Mouse (Mus musculus) lung, embryonic 14.5 days (tissue): ENCODE data around the gene Slc9a5. TPM values are rescaled to one million over a fixed set of nuclear protein-coding genes. Genes with fewer than 3 reads are reported as not detected.

Experiments used
- ATAC-seq: fragments of 200-750 bp; cut with Nextera tagmentation; 2 replicates; pipeline ENCODE4 v1.8.0; 2017; ENCODE audit warnings: mild to moderate bottlenecking, moderate TSS enrichment, moderate library complexity; ENCODE audit not compliant: insufficient read depth
- DNase-seq: peaks from one replicate; pipeline ENCODE4 v3.0.0-alpha.2; 2015
- H3K27ac ChIP-seq: fragments of 300-500 bp; sonication (generic); 2 replicates; pipeline ENCODE4 v1.5.1; 2014; ENCODE audit warnings: low read depth, mild to moderate bottlenecking, moderate library complexity
- H3K27me3 ChIP-seq: fragments of 300-500 bp; sonication (generic); 2 replicates; pipeline ENCODE4 v1.6.1; 2014; ENCODE audit warnings: low read length, control low read depth; ENCODE audit not compliant: insufficient read depth
- H3K36me3 ChIP-seq: fragments of 300-500 bp; sonication (generic); 2 replicates; pipeline ENCODE4 v1.6.1; 2014; ENCODE audit warnings: control low read depth; ENCODE audit not compliant: insufficient read depth
- H3K4me1 ChIP-seq: fragments of 300-500 bp; sonication (generic); 2 replicates; pipeline ENCODE4 v1.6.1; 2014; ENCODE audit warnings: antibody characterized with exemption, control low read depth; ENCODE audit not compliant: insufficient read depth
- H3K4me2 ChIP-seq: fragments of 300-500 bp; sonication (generic); 2 replicates; pipeline ENCODE4 v1.6.1; 2014; ENCODE audit warnings: mild to moderate bottlenecking
- H3K4me3 ChIP-seq: fragments of 300-500 bp; sonication (generic); 2 replicates; pipeline ENCODE4 v1.5.1; 2014; ENCODE audit warnings: low read depth, low read length
- H3K9ac ChIP-seq: fragments of 300-500 bp; sonication (generic); 2 replicates; pipeline ENCODE4 v1.6.1; 2014
- H3K9me3 ChIP-seq: fragments of 300-500 bp; sonication (generic); 2 replicates; pipeline ENCODE4 v1.6.1; 2016; ENCODE audit warnings: low read depth, low read length, control low read depth
- CTCF ChIP-seq: IDR thresholded peaks from 2 replicates; pipeline ENCODE4 v1.5.1; 2016; ENCODE audit warnings: antibody characterized with exemption, low read depth
- WGBS: fragments of 180-500 bp; shearing (Covaris S2); extraction: QIAGEN DNeasy Blood & Tissue Kit; methylation state at CpG from one replicate; pipeline ENCODE4 v1.1.7; 2014; 5-methylcytosine and 5-hydroxymethylcytosine counted together
- polyA plus RNA-seq: library from polyadenylated mRNA; unstranded; fragments of >200 nt; fragmentation: Nextera tagmentation; extraction: Ambion mirVana; gene quantifications from 2 replicates; pipeline ENCODE4 v1.2.1, GENCODE M21; 2014

Gene Slc9a5
- polyA plus RNA-seq, 1 experiment from 2014 or later: 10.9 TPM

- Histone ChIP-seq H3K4me2 (no peak overlapping the region), H3K36me3 (peaks cover 71% of the 10 kb centered on the region), H3K9me3 (no peaks in the 10 kb centered on the region), H3K27me3 (no peaks in the 10 kb centered on the region), H3K4me1 (peaks cover 25% of the 10 kb centered on the region), H3K27ac (0 out of 2 replicates have a peak overlapping the region, but pooled peaks have one; percentile 15), H3K4me3 (no peak overlapping the region), H3K9ac (no peak overlapping the region)
- 26% methylated on average over 4 of the region's 4 CpGs for WGBS
- DNase-seq (no peak), ATAC-seq (no peak)
- TF ChIP-seq CTCF: no peak
Observed at GRCm38 (mm10) chr8:105338992-105339391, 9.7 kb upstream of the Slc9a5 start.

DNA sequence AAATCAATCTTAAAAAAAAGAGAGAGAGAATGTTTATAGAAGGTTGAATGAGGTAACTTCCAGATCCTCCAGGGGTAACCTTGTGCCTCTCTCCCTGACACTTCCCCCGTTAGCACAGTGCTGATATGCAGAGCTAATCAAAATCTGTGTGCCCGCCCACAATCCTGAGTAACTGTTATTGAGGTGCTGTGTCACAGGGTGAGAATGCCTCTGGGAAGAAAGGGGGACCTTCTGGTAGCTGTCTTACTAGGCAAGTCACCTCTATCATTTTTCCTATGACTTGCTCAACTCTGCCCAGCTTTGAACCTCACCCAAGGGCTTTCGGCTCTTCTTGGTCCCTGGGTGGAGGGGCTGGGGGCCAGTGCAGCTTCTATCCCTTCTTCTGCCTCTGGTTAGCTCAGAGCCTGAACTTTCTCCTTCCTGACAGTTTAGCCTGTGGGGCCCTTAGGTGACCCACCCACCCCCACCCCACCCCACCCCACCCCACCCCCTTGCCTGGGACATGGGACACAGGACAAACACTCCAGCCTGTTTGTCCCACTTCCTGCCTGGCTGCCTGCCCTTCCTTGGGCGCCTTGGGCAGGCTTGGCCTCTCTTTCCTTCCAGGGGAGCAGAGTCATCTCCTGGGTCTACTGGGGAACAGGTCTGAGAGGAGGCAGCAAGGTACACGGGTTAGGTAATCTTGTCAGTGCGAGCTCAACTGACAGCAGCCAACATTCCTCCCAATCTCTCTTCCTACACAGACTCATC lies 8.6 kb upstream of the Slc9a5 start:
- Histone ChIP-seq H3K27ac (peak overlapping the region; percentile 97), H3K4me3 (no peak overlapping the region), H3K9me3 (no peaks in the 10 kb centered on the region), H3K4me1 (peaks cover 34% of the 10 kb centered on the region), H3K27me3 (no peaks in the 10 kb centered on the region), H3K36me3 (peaks cover 66% of the 10 kb centered on the region), H3K9ac (0 out of 2 replicates have a peak overlapping the region, but pooled peaks have one; percentile 4), H3K4me2 (peak overlapping the region; percentile 44; the same call in 1 of the 2 replicates)
- 28% methylated on average over 6 of the region's 6 CpGs for WGBS
- no peak for TF ChIP-seq CTCF
- ATAC-seq: no peak
- DNase-seq: peak; percentile 63

- peak overlapping the region; percentile 44; the same call in 1 of the 2 replicates for H3K4me2 ChIP-seq
- no peaks in the 10 kb centered on the region for H3K9me3 ChIP-seq
- ATAC-seq: peak; percentile 89
- H3K27me3 ChIP-seq: no peaks in the 10 kb centered on the region
- H3K4me1 ChIP-seq: peaks cover 45% of the 10 kb centered on the region
- H3K4me3 ChIP-seq: no peak overlapping the region
- WGBS: 31% methylated on average over 8 of the region's 8 CpGs
- no peak for TF ChIP-seq CTCF
- H3K9ac ChIP-seq: no peak overlapping the region
- DNase-seq: peak; percentile 98
- peak overlapping the region; percentile 97 for H3K27ac ChIP-seq
- peaks cover 52% of the 10 kb centered on the region for H3K36me3 ChIP-seq
Observed at GRCm38 (mm10) chr8:105341399-105341798, 7.2 kb upstream of the Slc9a5 start.

DNA sequence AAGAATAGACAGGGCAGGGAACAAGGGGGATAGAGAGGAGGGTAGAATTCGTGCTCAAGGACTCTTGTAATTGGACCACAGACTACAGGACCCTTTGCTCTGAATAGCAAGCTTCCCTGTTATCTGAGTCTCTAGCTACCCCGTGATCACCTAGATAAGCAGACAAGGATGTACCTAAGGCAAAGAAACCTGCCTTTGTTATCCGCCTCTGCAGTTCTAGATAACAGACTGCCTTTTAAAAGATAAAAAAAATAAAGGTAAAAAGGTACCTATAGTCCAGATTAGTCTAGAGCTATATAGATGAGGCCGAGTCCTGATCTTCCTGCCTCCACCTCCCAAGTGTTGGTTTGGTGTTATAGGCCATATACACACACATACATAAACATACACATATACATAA lies 5.9 kb upstream of the Slc9a5 start:
- H3K9me3 ChIP-seq: no peaks in the 10 kb centered on the region
- peak overlapping the region; percentile 10; the same call in 1 of the 2 replicates for H3K4me3 ChIP-seq
- H3K4me2 ChIP-seq: peak overlapping the region; percentile 90
- 57% methylated on average over 4 of the region's 4 CpGs for WGBS
- ATAC-seq (no peak), DNase-seq (no peak)
- no peak for TF ChIP-seq CTCF
- no peak overlapping the region; the same call in none of the 2 replicates for H3K9ac ChIP-seq
- no peaks in the 10 kb centered on the region for H3K27me3 ChIP-seq
- H3K36me3 ChIP-seq: peaks cover 39% of the 10 kb centered on the region
- H3K4me1 ChIP-seq: peaks cover 45% of the 10 kb centered on the region
- H3K27ac ChIP-seq: peak overlapping the region; percentile 96

GRCm38 (mm10) chr8:105343791-105344574 lies 4.7 kb upstream of the Slc9a5 start:
- Histone ChIP-seq H3K27ac (peak overlapping the region; percentile 96), H3K9me3 (no peaks in the 10 kb centered on the region), H3K9ac (peak overlapping the region; percentile 83), H3K4me2 (peak overlapping the region; percentile 90), H3K4me3 (peak overlapping the region; percentile 84), H3K27me3 (no peaks in the 10 kb centered on the region), H3K36me3 (peaks cover 27% of the 10 kb centered on the region), H3K4me1 (peaks cover 45% of the 10 kb centered on the region)
- TF ChIP-seq CTCF: no peak
- 26% methylated on average over 8 of the region's 8 CpGs for WGBS
- no peak for ATAC-seq
- DNase-seq: peak; percentile 75

GRCm38 (mm10) chr8:105345061-105345975 lies 3.3 kb upstream of the Slc9a5 start:
- peak overlapping the region; percentile 96 for H3K27ac ChIP-seq
- H3K4me1 ChIP-seq: peaks cover 39% of the 10 kb centered on the region
- TF ChIP-seq CTCF: no peak
- DNase-seq (peak; percentile 51), ATAC-seq (no peak)
- H3K4me3 ChIP-seq: peak overlapping the region; percentile 84
- peaks cover 18% of the 10 kb centered on the region for H3K36me3 ChIP-seq
- H3K27me3 ChIP-seq: peaks cover 4% of the 10 kb centered on the region; the same call in 1 of the 2 replicates
- H3K9ac ChIP-seq: peak overlapping the region; percentile 83
- no peaks in the 10 kb centered on the region for H3K9me3 ChIP-seq
- peak overlapping the region; percentile 90 for H3K4me2 ChIP-seq
- 29% methylated on average over 7 of the region's 7 CpGs for WGBS
